Mouse (Mus musculus) mammary gland, adult 2 months (tissue): ENCODE data around the gene Gprasp1. TPM values are rescaled to one million over a fixed set of nuclear protein-coding genes. Genes with fewer than 3 reads are reported as not detected.

Experiments used
- polyA plus RNA-seq: library from polyadenylated mRNA; depleted of rRNA; stranded (reverse); fragments of >200 nt; gene quantifications from 2 replicates; pipeline ENCODE4 v1.2.3, GENCODE M21; 2012; ENCODE audit warnings: low replicate concordance; rRNA removed

Gprasp1 gene
- polyA plus RNA-seq = 12.1 and 14.5 TPM in 2 replicates

GRCm38 (mm10) chrX:135742304-135743055, at the start of gene Gprasp1, which contains the start of gene Armcx5:
TSS of gene Gprasp1 (plus strand) at chrX:135742733.
TSS of gene Armcx5 (plus strand) at chrX:135742733.

GRCm38 (mm10) chrX:135693633-135694032, 48.9 kb upstream of the Gprasp1 start, which contains the start of gene Tcp11x2:
TSS of gene Tcp11x2 (minus strand) at chrX:135693790.

GRCm38 (mm10) chrX:135725161-135725560, 17.4 kb upstream of the Gprasp1 start, which contains the start of gene Tmsb15a:
TSS of gene Tmsb15a (minus strand) at chrX:135725261.

GRCm38 (mm10) chrX:135797212-135797644, 54.7 kb downstream of the Gprasp1 start, which contains the start of gene Bhlhb9:
TSS of gene Bhlhb9 (plus strand) at chrX:135797594.

GRCm38 (mm10) chrX:135838521-135839360, 96.2 kb downstream of the Gprasp1 start, which contains the start of gene Gprasp2:
TSS of gene Gprasp2 (plus strand) at chrX:135839034.

Other genes starting within 250 kb of the Gprasp1 start
- not detected in 2 replicates for gene AV320801, start 248.1 kb upstream of the Gprasp1 start, polyA plus RNA-seq
- gene Nxf7, start 144.0 kb upstream of the Gprasp1 start, polyA plus RNA-seq = 0.75 and 1.7 TPM in 2 replicates
- not detected in 2 replicates for gene Prame, start 115.0 kb upstream of the Gprasp1 start, polyA plus RNA-seq
- gene Tcp11x2, start 48.9 kb upstream of the Gprasp1 start, polyA plus RNA-seq = not detected in 2 replicates
- not detected in 2 replicates for gene Tmsb15a, start 17.5 kb upstream of the Gprasp1 start, polyA plus RNA-seq
- 0.90 and 1.1 TPM in 2 replicates for gene Armcx5, start within 50 bp of the Gprasp1 start, polyA plus RNA-seq
- 2.1 and 3.1 TPM in 2 replicates for gene Bhlhb9, start 54.9 kb downstream of the Gprasp1 start, polyA plus RNA-seq
- 0.55 and 6.6 TPM in 2 replicates for gene Gprasp2, start 96.3 kb downstream of the Gprasp1 start, polyA plus RNA-seq